In the genomic region with DNA sequence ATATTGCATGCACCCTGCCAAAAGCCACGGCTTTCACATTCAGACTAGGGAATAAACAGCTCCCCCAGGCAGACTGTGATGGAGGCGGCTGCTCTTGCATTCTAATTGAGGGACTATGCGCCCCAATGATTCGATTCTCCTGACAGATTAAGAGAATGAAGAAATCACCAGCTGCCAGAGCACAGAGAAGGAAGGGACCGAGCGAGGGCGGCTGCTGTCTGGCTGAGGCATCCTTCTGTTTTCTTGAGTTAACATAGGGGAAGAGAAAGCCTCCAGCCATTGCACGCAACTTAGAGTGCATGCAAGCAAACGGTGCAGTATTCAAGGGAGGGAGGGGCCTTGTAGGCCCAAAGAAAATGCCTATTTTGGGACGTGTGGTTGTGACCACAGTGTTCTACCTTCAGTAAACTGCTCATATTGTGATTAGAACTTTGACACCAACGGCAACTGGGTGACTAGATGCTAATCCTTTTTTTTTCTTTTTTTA, we compare ENCODE assay signal across 8 mouse cellular contexts.
DNase-seq lines count a peak whose midpoint lies in the region; ATAC-seq lines count a peak whose summit lies in the region.

No protein-coding gene starts in this region.

- ATAC-seq in neural tube, embryonic 12.5 days (ENCODE audit: low FRiP score, low read depth), result peak; percentile 41; the same call in 1 of the 2 replicates
- peak; percentile 86 for ATAC-seq in frontal cortex, adult (ENCODE audit: low TSS enrichment)
- ATAC-seq in erythroblast, adult 5-6 weeks (replicated peaks; ENCODE audit: low FRiP score, poor library complexity, severe bottlenecking), result no peak

- peaks cover 2% of the 10 kb centered on the region; the same call in 1 of the 2 replicates for H3K4me1 ChIP-seq in neural tube, embryonic 12.5 days

- no peak for DNase-seq in neural tube, embryonic 10.5 days (ENCODE audit: extremely low spot score, low spot score)
- peak; percentile 30 to 42 for DNase-seq in layer of hippocampus, postnatal 36 days
- peak; percentile 21 for DNase-seq in retina, postnatal 1 day
- no peak for DNase-seq in testis, postnatal 10 days (ENCODE audit: low spot score)
- no peak for DNase-seq in adrenal gland, adult 18-20 months (ENCODE audit: low spot score in 2 of 2)

- no peaks in the 10 kb centered on the region for H3K27me3 ChIP-seq in neural tube, embryonic 12.5 days (replicated peaks)

- H3K4me2 ChIP-seq in neural tube, embryonic 12.5 days (replicated peaks), result no peak overlapping the region

- WGBS in neural tube, embryonic 12.5 days, result 61% methylated on average over 11 of the region's 11 CpGs

- H3K4me3 ChIP-seq in neural tube, embryonic 12.5 days, result no peak overlapping the region

- no peak overlapping the region for H3K27ac ChIP-seq in neural tube, embryonic 12.5 days

- H3K9ac ChIP-seq in neural tube, embryonic 12.5 days, result no peak overlapping the region

- no peaks in the 10 kb centered on the region for H3K9me3 ChIP-seq in neural tube, embryonic 12.5 days

- no peaks in the 10 kb centered on the region for H3K36me3 ChIP-seq in neural tube, embryonic 12.5 days

Comparison
In these comparisons a context has a peak if more than half of its experiments do, and no peak if none do; other contexts are left out.
1. DNase-seq: peak in layer of hippocampus, postnatal 36 days (2 of 2) and retina, postnatal 1 day (single experiment); none in neural tube, embryonic 10.5 days (single experiment), testis, postnatal 10 days (single experiment) and adrenal gland, adult 18-20 months (0 of 2).